Mouse (Mus musculus): ENCODE measurements around the gene Clstn3.
"Not testable (repeated sequence)": the region's sequence is repeated elsewhere in the genome, so short reads cannot be mapped to it uniquely, and the experiment has no call there.

Clstn3 gene

GRCm38 (mm10) chr6:124464305-124465271 lies at the start of gene Clstn3:
Gene Clstn3, minus strand, starts transcription at chr6:124464794.
- DNase-seq = peak; percentile 71 to 76

GRCm38 (mm10) chr6:124512355-124512836 lies 47.8 kb upstream of the Clstn3 start, which contains the start of gene C1ra:
Gene C1ra, plus strand, starts transcription at chr6:124512405.
- DNase-seq = peak; percentile 58 to 78

- DNase-seq = no peak
Observed at GRCm38 (mm10) chr6:124511936-124512335, 47.3 kb upstream of the Clstn3 start.

- DNase-seq = peak in 1 of 2 experiments; percentile 43
Observed at GRCm38 (mm10) chr6:124509192-124509591, 44.6 kb upstream of the Clstn3 start.

GRCm38 (mm10) chr6:124508292-124508691 lies 43.7 kb upstream of the Clstn3 start:
- DNase-seq = no peak

- DNase-seq = no peak
Observed at GRCm38 (mm10) chr6:124506991-124507390, 42.4 kb upstream of the Clstn3 start.

GRCm38 (mm10) chr6:124505028-124505427 lies 40.4 kb upstream of the Clstn3 start:
- no peak for DNase-seq

GRCm38 (mm10) chr6:124502021-124502420 lies 37.4 kb upstream of the Clstn3 start:
- DNase-seq = no peak

GRCm38 (mm10) chr6:124501473-124501872 lies 36.9 kb upstream of the Clstn3 start:
- no peak for DNase-seq

GRCm38 (mm10) chr6:124499914-124500566 lies 35.4 kb upstream of the Clstn3 start:
- peak; percentile 33 to 35 for DNase-seq

- no peak for DNase-seq
Observed at GRCm38 (mm10) chr6:124496054-124496453, 31.5 kb upstream of the Clstn3 start.

- DNase-seq = no peak
Observed at GRCm38 (mm10) chr6:124493886-124494285, 29.3 kb upstream of the Clstn3 start.

- DNase-seq = peak; percentile 92
Observed at GRCm38 (mm10) chr6:124492842-124493561, 28.4 kb upstream of the Clstn3 start, which contains the start of gene C1rl. Gene C1rl, plus strand, starts transcription at chr6:124493113.

- no peak for DNase-seq
Observed at GRCm38 (mm10) chr6:124491427-124491826, 26.8 kb upstream of the Clstn3 start.

- no peak for DNase-seq
Observed at GRCm38 (mm10) chr6:124488952-124489351, 24.4 kb upstream of the Clstn3 start.

GRCm38 (mm10) chr6:124487509-124487908 lies 22.9 kb upstream of the Clstn3 start:
- no peak for DNase-seq

GRCm38 (mm10) chr6:124485414-124486144 lies 21.0 kb upstream of the Clstn3 start:
- DNase-seq = no peak

GRCm38 (mm10) chr6:124484851-124485250 lies 20.3 kb upstream of the Clstn3 start:
- DNase-seq = peak in 1 of 2 experiments; percentile 32

- not testable (repeated sequence) for DNase-seq
Observed at GRCm38 (mm10) chr6:124483831-124484230, 19.2 kb upstream of the Clstn3 start.

GRCm38 (mm10) chr6:124481571-124481970 lies 17.0 kb upstream of the Clstn3 start:
- DNase-seq = peak; percentile 81 to 88

GRCm38 (mm10) chr6:124480295-124480694 lies 15.7 kb upstream of the Clstn3 start:
- DNase-seq = peak; percentile 44 to 60

- DNase-seq = no peak
Observed at GRCm38 (mm10) chr6:124479573-124479930, 15.0 kb upstream of the Clstn3 start.

Data from kidney, postnatal 36 days (tissue).